Mouse (Mus musculus) T-cell, adult 2 months (primary cell): ENCODE results near the gene Gm20532.

ENCODE experiments used
- DNase-seq: peaks from one replicate; pipeline ENCODE4 v3.0.0; 2022; ENCODE audit warnings: low spot score

The Gm20532 gene

DNA sequence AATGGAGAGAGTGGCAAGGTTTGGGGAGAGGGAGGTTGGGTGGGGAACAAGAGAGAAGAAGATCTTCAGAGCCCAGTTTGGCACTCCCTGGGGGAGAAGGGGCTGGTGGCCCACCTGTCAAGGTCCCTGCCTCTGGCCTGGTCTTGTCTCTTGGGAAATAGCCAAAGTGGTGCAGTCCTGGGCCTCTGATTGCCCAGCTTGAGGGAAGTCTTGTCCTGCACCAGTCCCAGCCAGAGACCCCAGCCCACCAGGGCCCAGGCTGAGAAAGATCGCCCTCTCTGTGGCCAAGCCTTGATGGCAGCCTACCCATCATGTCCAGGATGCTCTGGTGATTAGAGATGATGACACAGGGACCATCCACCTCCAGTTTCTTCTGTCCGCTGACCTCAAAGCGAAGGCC lies 10.5 kb downstream of the Gm20532 start:
- no peak for DNase-seq

DNA sequence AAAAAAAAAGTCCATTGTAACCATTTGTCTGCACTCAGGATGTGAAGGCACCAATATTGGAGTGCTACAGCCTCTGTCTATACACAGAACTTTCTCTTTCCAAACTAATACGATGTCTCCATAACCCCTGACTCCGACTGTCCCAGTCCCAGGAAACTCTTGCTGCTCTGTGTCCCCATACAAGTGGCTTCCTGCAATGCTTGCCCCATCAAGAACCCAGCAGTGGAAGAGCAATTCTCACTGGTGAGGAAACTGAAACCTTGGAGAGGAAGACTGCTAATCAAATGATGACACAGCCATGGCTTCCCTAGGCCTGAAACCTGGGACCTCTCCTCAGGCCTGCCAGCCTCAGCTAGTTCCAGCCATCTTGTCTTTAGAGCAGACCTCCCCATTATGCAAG lies 11.4 kb downstream of the Gm20532 start:
- no peak for DNase-seq

DNA sequence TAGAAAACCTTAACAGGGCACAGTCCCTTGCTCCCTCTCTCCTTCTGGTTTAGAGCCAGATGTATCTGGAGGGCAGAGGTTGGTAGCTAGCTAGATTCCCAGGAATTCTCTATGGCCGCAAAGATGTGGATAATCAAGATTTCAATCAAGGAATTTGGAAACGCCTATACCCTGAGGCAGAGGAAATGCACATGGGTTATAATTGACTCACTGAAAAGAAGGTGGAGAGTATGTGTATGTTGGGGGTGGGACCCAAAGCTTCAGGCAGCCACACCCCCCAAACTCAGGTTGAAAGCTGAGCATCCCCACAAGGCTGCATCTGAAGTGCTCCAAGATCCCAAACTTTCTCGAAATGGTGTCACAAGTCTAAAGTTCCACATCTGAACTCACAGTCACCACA lies 12.0 kb downstream of the Gm20532 start:
- DNase-seq, result no peak

DNA sequence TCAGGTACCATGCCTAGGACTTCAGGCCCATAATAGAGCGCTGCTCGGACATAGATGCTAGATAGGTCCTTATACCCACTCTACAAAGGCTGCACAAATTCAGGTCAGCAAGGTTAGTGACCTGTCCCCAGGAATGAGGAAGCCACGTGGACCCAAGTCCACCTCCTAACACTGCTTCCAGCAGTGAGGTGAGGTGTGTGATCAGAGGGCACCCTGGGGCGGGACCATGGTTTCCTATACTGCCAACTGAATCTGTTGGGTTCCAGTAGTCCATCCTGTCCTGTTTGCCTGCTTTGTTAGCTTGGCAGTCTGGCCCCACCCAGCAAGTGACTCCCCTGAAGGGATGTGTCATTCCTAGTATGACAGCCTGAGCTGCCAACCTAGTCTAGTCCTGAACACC lies 13.5 kb downstream of the Gm20532 start:
- DNase-seq, result no peak

DNA sequence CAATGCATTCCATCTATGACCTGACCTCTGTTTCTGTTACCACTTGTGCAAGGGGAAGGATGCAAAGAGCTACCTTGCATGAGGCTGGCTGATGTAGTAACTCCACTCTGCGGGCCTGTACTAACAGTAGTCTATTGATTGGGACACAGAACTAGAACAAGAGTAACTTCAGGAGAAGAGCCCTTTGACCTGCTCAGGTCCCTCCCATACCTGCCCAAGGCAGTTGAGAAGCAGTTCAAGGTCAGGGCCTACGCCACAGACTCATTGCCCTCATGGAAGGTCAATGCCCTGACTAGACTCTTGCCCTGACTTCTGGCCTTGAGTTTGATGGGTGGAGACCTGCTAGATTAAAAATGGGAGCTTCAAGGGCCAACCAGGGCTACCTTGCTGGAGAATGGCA lies 14.2 kb downstream of the Gm20532 start:
- no peak for DNase-seq

DNA sequence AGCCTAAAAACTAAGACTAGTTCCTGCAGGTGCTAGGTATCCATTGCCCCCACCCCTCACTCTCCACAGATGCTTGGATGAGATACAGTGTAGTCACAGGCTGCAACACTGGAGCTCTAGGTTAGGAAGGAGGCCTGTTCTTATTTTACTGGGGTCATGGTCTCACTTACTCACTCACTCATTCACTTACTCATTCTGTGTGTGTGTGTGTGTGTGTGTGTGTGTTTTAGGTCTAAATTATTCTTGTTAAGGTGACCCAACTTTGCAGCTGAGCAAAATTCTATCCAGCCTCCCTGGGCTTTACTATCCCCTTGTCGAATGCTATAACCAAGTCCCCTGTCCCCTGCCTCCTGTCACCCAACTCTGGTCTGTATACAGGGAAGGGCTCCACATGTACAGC lies 15.2 kb downstream of the Gm20532 start:
- no peak for DNase-seq

DNA sequence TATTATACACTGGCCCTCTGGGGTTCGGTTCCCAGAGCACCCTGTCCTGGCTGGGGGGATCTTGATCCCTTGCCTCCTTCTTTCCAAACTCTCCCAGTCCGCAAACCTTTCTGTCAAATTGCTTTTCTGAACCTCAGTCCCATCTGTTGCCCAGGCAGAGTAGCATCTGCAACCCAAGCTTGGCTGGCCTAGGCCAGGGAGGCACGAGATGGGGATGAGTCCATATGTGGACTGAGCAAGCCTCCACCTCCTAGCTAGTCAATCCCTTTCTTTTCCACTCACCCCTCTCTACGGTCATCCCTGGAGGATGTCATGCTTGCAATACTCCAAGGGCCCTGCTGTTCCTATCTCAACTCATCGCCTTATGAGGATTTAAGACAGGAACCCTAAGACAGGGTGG lies 16.2 kb downstream of the Gm20532 start:
- DNase-seq, result no peak

DNA sequence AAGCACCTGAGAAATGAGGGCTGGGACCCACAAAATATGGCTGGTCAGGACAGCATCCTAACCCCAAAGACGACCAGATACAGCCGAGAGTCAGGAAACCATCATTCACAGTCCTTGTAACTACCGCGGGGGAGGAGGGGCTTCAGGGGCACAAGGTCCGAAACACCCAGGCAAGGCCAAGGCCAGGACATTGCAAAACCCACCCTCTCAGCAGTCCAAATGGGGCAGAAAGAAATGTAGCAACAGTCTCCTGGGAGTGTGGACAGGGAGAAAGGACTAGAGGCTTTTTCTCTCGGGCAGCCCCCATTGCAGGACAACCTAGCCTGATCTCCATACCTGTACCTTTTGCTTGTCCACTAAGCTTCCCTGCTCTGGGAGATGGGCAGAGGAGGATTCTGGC lies 16.7 kb downstream of the Gm20532 start:
- DNase-seq, result no peak

DNA sequence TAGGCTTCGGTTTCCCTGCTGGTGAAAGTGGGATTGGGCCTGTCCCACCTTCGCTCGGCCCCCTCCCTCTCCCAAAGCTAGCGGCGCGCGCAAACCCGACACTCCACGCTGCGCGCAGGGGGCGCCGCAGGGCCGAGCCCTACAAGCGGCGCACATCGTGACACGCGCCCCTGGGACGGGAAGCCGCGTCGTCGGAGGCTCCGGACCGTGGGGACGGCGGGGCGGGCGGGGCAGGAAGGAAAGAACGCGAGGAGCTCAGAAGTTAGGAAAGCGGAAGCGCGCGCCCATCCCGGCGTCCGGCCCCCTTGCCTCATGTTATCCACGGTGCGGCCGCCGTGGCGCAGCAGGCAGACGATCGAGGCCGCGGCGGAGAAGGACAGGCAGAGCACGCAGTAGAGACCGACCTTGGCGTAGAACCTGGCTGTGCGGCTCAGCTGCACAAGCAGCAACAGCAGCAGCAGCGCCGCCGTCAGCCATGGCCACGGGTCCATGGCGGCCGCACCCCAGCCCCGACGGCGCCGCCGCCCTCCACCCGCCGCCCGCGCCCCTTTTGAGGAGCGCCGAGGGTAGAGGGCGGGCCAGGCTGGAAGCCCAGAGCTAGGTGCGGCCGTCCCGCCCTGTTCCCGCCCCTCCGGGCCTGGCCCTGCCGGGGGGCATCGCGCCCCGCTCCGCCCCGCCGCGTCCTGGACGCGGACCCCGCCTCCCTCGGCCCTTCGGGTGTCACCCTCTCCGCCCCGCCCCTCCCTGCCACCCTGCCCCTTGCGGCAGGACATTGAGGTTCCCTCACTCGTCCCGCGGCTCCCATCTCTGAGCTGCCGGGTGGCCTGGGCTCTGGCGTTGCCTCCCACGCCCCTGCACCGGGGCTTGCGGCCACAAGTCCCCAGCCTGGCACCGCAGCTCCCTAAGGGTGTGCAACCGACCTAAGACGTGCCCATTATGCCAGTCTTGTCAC lies 17.6 kb downstream of the Gm20532 start, which contains the start of gene Agpat2:
Agpat2 (minus strand) TSS at position 698 of the 952 bp plus-strand sequence.
- peak; percentile 79 for DNase-seq

DNA sequence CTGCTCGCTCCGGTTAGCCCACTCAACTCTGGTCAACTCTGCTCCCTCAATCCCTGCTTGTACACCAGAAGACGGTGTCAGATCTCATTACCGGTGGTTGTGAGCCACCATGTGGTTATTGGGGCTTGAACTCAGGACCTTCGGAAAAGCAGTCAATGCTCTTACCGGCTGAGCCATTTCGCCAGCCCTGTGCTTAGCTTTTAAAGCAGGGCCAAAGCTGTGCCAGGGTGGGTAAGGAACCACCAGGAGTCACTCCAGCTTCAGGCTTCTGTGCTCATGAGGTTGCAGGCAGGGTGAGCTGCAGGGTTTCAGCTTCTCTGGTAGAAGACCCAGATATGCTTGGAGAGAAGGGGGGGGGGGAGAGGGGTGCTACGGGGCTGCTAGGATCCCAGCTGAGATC lies 18.9 kb downstream of the Gm20532 start:
- no peak for DNase-seq

DNA sequence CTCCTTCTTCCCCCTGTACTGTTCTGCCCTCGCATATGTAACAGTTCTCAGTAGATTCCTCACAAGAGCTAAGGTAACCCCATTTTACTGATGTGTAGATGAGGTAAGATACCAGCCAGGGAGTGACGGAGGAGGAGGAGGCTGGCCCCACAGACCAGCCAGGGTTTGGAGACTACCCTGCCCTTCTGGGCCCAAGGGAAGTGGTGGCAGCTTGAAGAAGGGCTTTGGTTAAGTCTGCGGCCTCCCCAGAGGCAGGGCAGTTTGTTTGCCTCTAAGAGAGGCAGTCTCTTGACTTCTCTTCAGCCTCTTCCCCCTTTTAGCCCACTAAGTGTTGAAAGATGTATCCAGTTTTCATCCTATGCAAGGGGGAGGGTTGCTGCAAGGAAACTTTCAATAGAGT lies 20.1 kb downstream of the Gm20532 start:
- no peak for DNase-seq

DNA sequence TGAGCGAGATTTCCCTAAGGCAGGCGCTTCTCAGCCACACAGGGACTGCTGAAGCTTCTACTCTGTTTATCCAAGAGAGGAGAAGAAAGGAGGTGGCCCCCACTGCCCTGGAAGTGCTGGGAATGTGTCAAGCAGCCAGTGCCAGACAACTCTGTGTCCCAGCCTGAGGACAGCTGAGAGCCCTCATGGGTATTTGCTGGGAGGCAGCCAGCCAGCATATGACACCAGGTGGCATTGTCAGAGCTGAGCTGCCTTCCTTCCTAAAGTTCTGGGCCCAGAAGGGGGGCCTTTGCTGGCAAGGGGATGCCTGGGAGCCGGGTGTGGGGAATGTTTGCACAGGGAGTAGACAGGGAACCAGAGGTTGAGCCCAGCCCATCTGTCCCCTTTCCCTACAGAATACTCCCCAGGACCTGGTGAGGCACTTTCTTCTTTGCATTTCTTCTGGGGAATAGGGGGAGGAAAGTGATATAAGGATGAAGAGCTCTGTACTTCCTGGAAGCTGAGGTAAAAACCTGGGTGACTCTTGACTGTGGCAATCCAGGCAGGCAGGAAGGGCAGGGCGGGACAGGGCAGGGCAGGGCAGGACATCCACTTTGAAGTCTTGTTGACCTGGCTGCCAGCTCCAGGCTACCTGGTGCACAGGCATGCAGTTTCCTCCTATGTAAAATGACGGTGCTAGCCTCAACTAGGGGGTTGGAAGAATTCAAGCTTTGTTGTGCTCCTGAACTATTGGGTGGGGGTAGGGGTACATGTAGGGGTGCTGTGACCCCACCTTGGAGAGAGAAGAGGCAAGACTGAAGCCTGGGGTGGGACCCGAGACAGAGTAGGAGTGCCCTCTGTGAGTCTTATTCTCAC lies 20.8 kb downstream of the Gm20532 start:
- no peak for DNase-seq

DNA sequence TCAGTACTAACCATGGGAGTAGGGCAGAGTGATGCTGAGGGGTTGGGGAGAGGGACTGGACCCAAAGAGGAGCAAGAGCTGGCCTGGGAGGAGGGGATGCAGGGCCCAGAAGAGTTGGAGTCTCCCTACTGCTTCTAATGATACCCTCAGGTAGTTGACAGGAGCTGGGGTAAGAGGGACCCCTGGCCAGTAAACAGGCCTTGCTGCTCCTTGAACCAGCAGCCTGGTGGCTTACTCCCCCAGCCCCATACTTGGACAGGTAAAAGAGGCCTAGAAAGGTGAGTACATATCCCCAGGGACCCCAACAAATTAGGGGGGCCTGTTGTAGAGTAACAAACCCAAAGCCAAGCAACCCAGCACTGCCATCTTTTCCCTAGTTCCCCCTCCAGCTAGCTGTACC lies 22.3 kb downstream of the Gm20532 start:
- DNase-seq, result no peak

DNA sequence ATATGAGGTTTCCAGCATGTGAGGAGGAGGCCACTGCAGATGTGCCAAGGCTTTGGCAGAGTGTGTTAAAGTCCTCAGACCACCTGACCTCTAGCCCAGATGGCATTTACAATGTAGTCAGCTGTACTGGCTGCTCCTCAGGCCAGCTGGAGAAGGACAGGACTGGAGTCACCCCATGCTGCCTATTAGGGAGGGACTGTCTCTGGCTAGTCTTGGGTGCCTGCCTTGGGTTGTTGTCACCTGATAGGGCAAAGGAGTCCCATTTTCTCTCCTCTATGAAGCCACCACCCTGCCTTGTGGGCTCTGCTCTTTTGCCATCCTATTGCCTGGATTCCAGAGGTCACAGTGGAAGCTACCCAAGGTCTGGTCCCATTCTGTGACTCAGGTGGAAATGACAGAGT lies 22.8 kb downstream of the Gm20532 start:
- no peak for DNase-seq

DNA sequence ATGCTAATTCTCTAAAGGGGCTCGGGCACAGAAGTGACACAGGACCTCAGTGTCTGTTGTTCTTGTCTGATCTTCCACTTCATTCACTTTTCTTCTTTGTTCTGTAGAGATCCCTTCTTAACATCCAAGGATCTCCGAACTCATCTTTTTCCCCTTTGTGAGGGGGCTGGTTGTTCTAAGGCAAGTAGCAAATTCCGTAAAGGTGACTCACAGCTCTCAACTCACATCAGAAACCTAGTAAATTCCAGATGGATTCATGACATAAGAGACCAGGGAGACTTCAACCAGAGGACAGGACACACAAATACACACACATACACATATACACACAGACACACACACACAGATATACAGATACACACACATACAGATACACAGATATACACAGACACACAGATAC lies 24.1 kb downstream of the Gm20532 start:
- no peak for DNase-seq

DNA sequence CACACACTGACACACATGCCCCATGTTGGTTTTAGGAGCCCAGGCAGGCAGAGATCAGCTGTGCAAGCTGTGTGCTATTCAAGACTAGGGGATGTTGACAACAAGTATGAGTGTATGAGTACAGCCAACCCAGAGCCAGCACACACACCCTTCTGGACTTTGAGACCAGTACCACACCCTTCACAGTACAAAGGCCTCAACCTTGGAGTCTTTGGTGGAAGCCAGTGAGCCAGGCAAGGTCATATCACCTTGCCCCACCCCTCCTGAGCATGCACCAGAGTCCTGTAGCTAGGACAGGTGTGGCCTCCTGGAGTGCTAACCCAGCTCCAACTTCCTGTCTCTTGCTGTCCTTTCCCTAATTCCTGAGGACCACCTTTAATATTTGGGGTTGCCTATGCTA lies 24.6 kb downstream of the Gm20532 start:
- no peak for DNase-seq

DNA sequence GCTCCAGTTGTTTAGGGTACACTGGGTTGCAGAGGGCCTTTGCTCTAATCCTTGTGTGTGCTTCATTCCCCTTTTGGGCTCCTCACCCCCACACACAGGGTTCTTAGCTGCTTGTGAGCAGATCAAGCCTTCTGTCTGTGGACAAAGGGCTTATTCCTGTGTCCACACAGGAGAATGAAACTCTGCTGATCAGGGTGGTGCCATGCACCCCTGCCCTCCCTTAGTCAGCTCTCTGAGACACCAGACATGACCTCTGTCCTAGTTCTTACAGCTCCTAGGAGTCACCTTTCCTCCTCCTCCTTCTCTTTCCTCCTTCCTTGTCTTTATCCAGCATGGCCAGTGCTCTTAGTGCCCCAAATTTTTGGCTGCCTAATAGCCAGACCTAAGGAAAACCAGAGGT lies 25.5 kb downstream of the Gm20532 start:
- DNase-seq, result no peak

DNA sequence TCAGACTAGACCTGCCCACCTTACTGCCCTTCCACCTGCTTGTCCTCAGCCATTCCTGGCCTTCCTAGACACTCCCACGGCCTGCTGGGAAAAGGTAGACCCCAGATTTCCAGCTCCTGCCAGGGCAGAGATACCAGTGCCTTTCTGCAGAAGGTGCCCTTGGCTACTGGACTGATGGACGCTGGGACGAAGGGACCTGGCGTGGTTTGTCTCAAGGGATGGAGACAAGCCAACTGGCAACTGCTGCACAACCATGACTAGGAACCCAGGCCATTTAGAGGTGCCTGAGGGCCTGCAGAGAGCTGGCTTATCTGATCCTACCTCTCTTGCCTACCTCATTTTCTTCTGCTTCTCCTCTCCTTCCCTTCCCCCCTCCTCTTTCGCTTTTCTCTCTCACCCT lies 28.5 kb downstream of the Gm20532 start:
- no peak for DNase-seq

DNA sequence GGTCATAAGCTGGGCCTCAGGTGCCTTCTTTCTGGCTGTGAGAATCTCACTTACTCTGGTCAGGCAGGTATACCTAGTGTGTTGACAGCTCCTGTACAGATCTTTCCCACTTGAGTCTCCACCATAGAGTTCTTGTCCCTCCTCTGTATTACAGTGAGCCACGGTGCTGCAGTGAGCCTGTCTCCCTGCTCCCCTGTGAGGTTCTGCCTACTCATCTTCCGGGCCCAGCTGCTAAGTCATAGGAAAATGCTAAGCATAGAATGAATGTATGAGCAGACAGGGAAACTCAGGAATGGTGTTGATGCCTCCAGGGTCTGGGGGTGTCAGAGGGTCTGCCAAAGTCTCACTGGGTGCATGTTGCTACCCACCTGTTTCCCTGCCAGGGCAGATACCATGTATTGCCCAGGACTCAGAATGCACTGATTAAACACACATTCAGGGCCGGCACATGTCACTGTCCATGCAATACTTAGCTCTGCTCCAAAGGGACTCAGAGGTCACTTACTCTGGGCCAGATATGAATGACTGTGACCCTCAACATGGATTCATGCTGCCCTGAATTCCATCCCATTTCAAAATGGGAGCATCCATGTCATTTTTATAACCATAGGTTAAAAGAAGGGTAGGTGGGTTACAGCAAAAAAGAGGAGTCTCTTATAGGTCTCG lies 29.2 kb downstream of the Gm20532 start:
- no peak for DNase-seq

DNA sequence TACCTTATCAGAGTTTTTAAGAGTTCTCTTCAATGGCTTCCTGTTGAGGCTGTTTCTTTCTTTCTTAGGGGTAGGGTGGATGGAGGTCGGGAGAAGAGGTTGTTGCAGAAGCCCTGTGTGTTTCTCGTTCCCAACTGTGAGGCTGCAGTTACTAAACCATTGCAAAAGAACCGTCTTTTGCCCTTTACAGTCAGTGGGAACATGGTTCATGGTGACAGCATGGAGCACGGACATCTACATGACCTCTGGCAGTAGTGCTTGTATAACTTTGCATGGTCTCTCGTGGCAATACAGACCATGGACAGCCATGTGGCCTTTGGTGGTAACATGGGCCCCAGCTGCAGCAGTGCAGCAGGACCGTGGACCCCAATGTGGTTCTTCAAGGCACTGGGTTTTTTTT lies 30.9 kb downstream of the Gm20532 start:
- DNase-seq, result no peak

DNA sequence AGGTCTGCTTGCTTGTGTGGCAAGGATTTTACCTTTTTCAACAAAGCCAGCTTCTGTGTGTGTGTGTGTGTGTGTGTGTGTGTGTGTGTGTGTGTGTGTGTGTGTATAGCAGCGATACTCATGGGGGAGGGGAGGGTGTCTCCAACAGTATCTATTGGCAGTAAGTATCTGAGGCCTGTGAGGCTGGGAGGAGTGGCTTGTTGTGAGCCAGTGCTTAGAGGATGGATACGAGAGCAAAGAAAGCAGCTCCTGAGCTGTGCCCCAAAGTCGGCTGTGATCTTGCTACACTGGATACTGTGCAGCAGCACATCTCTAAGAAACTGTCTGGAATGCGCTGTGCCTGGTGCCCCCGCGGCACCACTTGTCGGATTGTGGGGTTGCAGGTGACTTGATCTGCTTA lies 31.5 kb downstream of the Gm20532 start:
- DNase-seq, result no peak

DNA sequence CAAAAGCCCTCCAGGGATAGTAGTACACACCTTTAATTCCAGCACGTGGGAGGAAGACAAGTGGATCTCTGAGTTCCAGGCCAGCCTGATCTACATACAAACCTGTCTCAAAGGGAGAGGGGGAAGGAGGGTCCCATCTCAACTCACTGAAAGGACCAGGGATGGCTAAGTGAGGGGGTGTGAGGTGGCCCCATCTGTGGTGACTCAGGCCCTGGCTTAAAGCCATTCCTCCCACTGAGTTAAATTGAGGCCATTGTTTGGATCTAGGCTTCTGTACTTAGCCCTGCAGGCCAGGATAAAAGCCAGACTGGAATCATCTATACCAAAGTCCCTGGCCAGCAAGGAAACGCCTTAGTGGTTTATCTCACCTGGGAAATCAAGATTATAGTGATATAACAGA lies 34.8 kb downstream of the Gm20532 start:
- DNase-seq, result no peak

DNA sequence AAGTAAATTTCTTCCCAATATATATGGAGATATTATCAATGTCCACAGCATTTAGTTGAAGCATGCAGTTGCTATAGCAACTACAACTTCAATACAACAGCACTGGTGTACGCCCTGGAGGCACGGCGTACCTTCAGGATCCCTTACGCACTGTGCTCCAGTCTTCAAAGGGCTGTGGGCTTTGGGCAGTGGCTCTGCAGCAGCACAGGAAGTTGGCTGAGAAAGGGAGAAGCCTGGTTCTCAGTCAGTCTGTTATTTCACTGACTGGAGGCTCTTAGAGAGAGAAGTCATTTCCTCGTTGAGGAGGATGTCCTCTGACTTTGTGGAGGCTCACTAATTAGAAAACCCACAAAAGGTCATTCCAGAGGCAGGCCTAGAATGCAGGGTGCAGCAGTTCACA lies 36.5 kb downstream of the Gm20532 start:
- peak; percentile 82 for DNase-seq
